Mouse (Mus musculus): ENCODE measurements around the gene Zfp992.
"Not testable (repeated sequence)": the region's sequence is repeated elsewhere in the genome, so short reads cannot be mapped to it uniquely, and the experiment has no call there.

Gene Zfp992

GRCm38 (mm10) chr4:146448950-146449349 is at the start of gene Zfp992:
Gene Zfp992 (plus strand): TSS chr4:146449023.
- DNase-seq (ENCODE audit: low read depth, low spot score), result not testable (repeated sequence)

GRCm38 (mm10) chr4:146429467-146429866 is 19.4 kb upstream of the Zfp992 start:
- DNase-seq (ENCODE audit: low read depth, low spot score), result not testable (repeated sequence)

GRCm38 (mm10) chr4:146430876-146431275 is 17.9 kb upstream of the Zfp992 start:
- not testable (repeated sequence) for DNase-seq (ENCODE audit: low read depth, low spot score)

- DNase-seq (ENCODE audit: low read depth, low spot score), result not testable (repeated sequence)
These were observed 13.3 kb upstream of the Zfp992 start for GRCm38 (mm10) chr4:146435539-146435938.

GRCm38 (mm10) chr4:146437256-146437655 is 11.6 kb upstream of the Zfp992 start:
- DNase-seq (ENCODE audit: low read depth, low spot score), result not testable (repeated sequence)

- not testable (repeated sequence) for DNase-seq (ENCODE audit: low read depth, low spot score)
These were observed 4.5 kb upstream of the Zfp992 start for GRCm38 (mm10) chr4:146444345-146444744.

- DNase-seq (ENCODE audit: low read depth, low spot score), result not testable (repeated sequence)
These were observed 3.7 kb upstream of the Zfp992 start for GRCm38 (mm10) chr4:146445121-146445520.

- DNase-seq (ENCODE audit: low read depth, low spot score), result not testable (repeated sequence)
These were observed 2.7 kb upstream of the Zfp992 start for GRCm38 (mm10) chr4:146446135-146446534.

GRCm38 (mm10) chr4:146447016-146447415 is 1.8 kb upstream of the Zfp992 start:
- not testable (repeated sequence) for DNase-seq (ENCODE audit: low read depth, low spot score)

GRCm38 (mm10) chr4:146449711-146450110 is 888 bp downstream of the Zfp992 start:
- DNase-seq (ENCODE audit: low read depth, low spot score), result not testable (repeated sequence)

- not testable (repeated sequence) for DNase-seq (ENCODE audit: low read depth, low spot score)
These were observed 3.8 kb downstream of the Zfp992 start for GRCm38 (mm10) chr4:146452576-146452975.

- not testable (repeated sequence) for DNase-seq (ENCODE audit: low read depth, low spot score)
These were observed 5.3 kb downstream of the Zfp992 start for GRCm38 (mm10) chr4:146454170-146454569.

- no peak for DNase-seq (ENCODE audit: low read depth, low spot score)
These were observed 6.1 kb downstream of the Zfp992 start for GRCm38 (mm10) chr4:146454896-146455295.

- DNase-seq (ENCODE audit: low read depth, low spot score), result no peak
These were observed 6.5 kb downstream of the Zfp992 start for GRCm38 (mm10) chr4:146455321-146455721.

GRCm38 (mm10) chr4:146456061-146456726 is 7.4 kb downstream of the Zfp992 start:
- no peak for DNase-seq (ENCODE audit: low read depth, low spot score)

GRCm38 (mm10) chr4:146457126-146457525 is 8.3 kb downstream of the Zfp992 start:
- DNase-seq (ENCODE audit: low read depth, low spot score), result no peak

GRCm38 (mm10) chr4:146457720-146458119 is 8.9 kb downstream of the Zfp992 start:
- no peak for DNase-seq (ENCODE audit: low read depth, low spot score)

- DNase-seq (ENCODE audit: low read depth, low spot score), result not testable (repeated sequence)
These were observed 11.0 kb downstream of the Zfp992 start for GRCm38 (mm10) chr4:146459822-146460221.

- DNase-seq (ENCODE audit: low read depth, low spot score), result not testable (repeated sequence)
These were observed 11.9 kb downstream of the Zfp992 start for GRCm38 (mm10) chr4:146460685-146461084.

- not testable (repeated sequence) for DNase-seq (ENCODE audit: low read depth, low spot score)
These were observed 15.0 kb downstream of the Zfp992 start for GRCm38 (mm10) chr4:146463649-146464351.

GRCm38 (mm10) chr4:146469984-146470383 is 21.2 kb downstream of the Zfp992 start:
- DNase-seq (ENCODE audit: low read depth, low spot score), result not testable (repeated sequence)

GRCm38 (mm10) chr4:146474181-146474580 is 25.4 kb downstream of the Zfp992 start:
- DNase-seq (ENCODE audit: low read depth, low spot score), result not testable (repeated sequence)

Data from skeletal muscle tissue, adult 2 months (tissue).